ENCODE assay signal across 10 mouse cellular contexts in the genomic region with DNA sequence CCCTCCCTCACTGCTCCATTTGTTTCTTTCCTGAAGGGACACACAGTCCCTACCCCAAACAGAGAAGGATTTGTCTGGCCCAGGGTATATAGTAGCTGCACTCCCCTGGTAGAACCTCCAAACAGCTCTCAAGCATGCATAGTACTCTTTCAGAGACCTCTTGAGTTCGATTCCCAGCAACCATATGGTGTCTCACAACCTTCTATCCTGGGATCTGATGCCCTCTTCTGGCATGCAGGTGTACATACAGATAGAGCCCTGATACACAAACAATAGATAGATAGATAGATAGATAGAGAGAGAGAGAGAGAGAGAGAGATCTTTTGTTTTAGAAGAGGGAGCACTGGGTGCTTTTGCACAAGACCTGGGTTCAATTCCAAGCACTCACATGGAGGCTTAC.
DNase-seq lines count a peak whose midpoint lies in the region; ATAC-seq and TF ChIP-seq lines count a peak whose summit lies in the region.
"Had no signal": no experiment of that assay in that cellular context is flagged by ENCODE, and none has a peak within 500 bp of the region (broad histone marks: within the 10 kb centered on the region; RNA-seq: fewer than 3 reads in every experiment).

No protein-coding gene starts in this region.

- H3K9ac ChIP-seq in intestine, embryonic 16.5 days (ENCODE audit: low read depth, low read length) = no peak overlapping the region
- H3K9ac ChIP-seq in intestine, embryonic 15.5 days = no peak overlapping the region
- no peak overlapping the region for H3K9ac ChIP-seq in embryonic facial prominence, embryonic 12.5 days

- no peak overlapping the region for H3K4me3 ChIP-seq in intestine, embryonic 16.5 days (ENCODE audit: low read length)
- no peak overlapping the region for H3K4me3 ChIP-seq in intestine, embryonic 15.5 days (replicated peaks)
- no peak overlapping the region for H3K4me3 ChIP-seq in embryonic facial prominence, embryonic 12.5 days
- H3K4me3 ChIP-seq in limb, embryonic 10.5 days = no peak overlapping the region
- no peak overlapping the region for H3K4me3 ChIP-seq in kidney, adult 2 months (ENCODE audit: insufficient read depth, low read depth, low read length)

- DNase-seq in ES-CJ7 (ENCODE audit: low read depth, low spot score) = peak; percentile 64
- no peak for DNase-seq in limb, embryonic 10.5 days (ENCODE audit: low spot score)
- no peak for DNase-seq in adrenal gland, postnatal 25 days
- DNase-seq in kidney, adult 2 months = no peak
- no peak for DNase-seq in urinary bladder, postnatal 36 days (ENCODE audit: low spot score in 2 of 2)
- DNase-seq: cerebellum, adult 18-20 months had no signal

- 0 out of 2 replicates have a peak overlapping the region, but pooled peaks have one; percentile 67 for H3K27ac ChIP-seq in intestine, embryonic 16.5 days (ENCODE audit: low read length)
- H3K27ac ChIP-seq in intestine, embryonic 15.5 days = no peak overlapping the region
- peak overlapping the region; percentile 81; the same call in 1 of the 2 replicates for H3K27ac ChIP-seq in embryonic facial prominence, embryonic 12.5 days
- H3K27ac ChIP-seq in limb, embryonic 10.5 days = peak overlapping the region; percentile 85; the same call in 1 of the 2 replicates
- H3K27ac ChIP-seq in kidney, adult 2 months (ENCODE audit: insufficient read depth, low read depth, low read length) = no peak overlapping the region

- 78% methylated on average over 1 of the region's 1 CpGs for WGBS in intestine, embryonic 16.5 days
- WGBS in intestine, embryonic 15.5 days = 80% methylated on average over 1 of the region's 1 CpGs
- WGBS in embryonic facial prominence, embryonic 12.5 days = 90% methylated on average over 1 of the region's 1 CpGs
- WGBS in limb, embryonic 10.5 days = 88% methylated on average over 1 of the region's 1 CpGs
- 92% methylated on average over 1 of the region's 1 CpGs for WGBS in kidney, adult 2 months

- no peak for ATAC-seq in intestine, embryonic 16.5 days
- no peak for ATAC-seq in intestine, embryonic 15.5 days
- no peak for ATAC-seq in embryonic facial prominence, embryonic 12.5 days (ENCODE audit: insufficient number of reproducible peaks, insufficient read depth, low FRiP score, low TSS enrichment)

- no peak overlapping the region for H3K4me2 ChIP-seq in intestine, embryonic 16.5 days (ENCODE audit: low read depth, low read length)
- H3K4me2 ChIP-seq in intestine, embryonic 15.5 days (replicated peaks) = no peak overlapping the region
- H3K4me2 ChIP-seq in embryonic facial prominence, embryonic 12.5 days (replicated peaks) = no peak overlapping the region

- no peaks in the 10 kb centered on the region for H3K9me3 ChIP-seq in intestine, embryonic 16.5 days (ENCODE audit: control insufficient read depth, low read length)
- no peaks in the 10 kb centered on the region for H3K9me3 ChIP-seq in intestine, embryonic 15.5 days
- no peaks in the 10 kb centered on the region for H3K9me3 ChIP-seq in embryonic facial prominence, embryonic 12.5 days
- no peaks in the 10 kb centered on the region for H3K9me3 ChIP-seq in limb, embryonic 10.5 days (replicated peaks)
- H3K9me3 ChIP-seq: G1E had no signal

- TF ChIP-seq POLR2A in kidney, adult 2 months (IDR thresholded peaks at IDR 0.05; ENCODE audit: low read depth, low read length) = no peak

- H3K27me3 ChIP-seq in intestine, embryonic 16.5 days (replicated peaks; ENCODE audit: control insufficient read depth, insufficient read depth, low read length) = no peaks in the 10 kb centered on the region
- H3K27me3 ChIP-seq in intestine, embryonic 15.5 days (replicated peaks) = no peaks in the 10 kb centered on the region
- H3K27me3 ChIP-seq in embryonic facial prominence, embryonic 12.5 days = no peaks in the 10 kb centered on the region
- H3K27me3 ChIP-seq in limb, embryonic 10.5 days (ENCODE audit: low read depth, poor library complexity, severe bottlenecking) = no peaks in the 10 kb centered on the region
- H3K27me3 ChIP-seq in kidney, adult 2 months (replicated peaks; ENCODE audit: control insufficient read depth, insufficient read depth, low read length) = no peaks in the 10 kb centered on the region

- no peaks in the 10 kb centered on the region for H3K36me3 ChIP-seq in intestine, embryonic 16.5 days (ENCODE audit: control insufficient read depth, insufficient read depth, low read length)
- H3K36me3 ChIP-seq in intestine, embryonic 15.5 days = no peaks in the 10 kb centered on the region
- no peaks in the 10 kb centered on the region for H3K36me3 ChIP-seq in embryonic facial prominence, embryonic 12.5 days
- no peaks in the 10 kb centered on the region for H3K36me3 ChIP-seq in limb, embryonic 10.5 days
- no peaks in the 10 kb centered on the region for H3K36me3 ChIP-seq in kidney, adult 2 months (ENCODE audit: control insufficient read depth, insufficient read depth, low read length)
- H3K36me3 ChIP-seq: G1E had no signal

- TF ChIP-seq CTCF in kidney, adult 2 months (conservative IDR thresholded peaks at IDR 0.05; ENCODE audit: insufficient read depth, insufficient read length, low read depth, low read length) = no peak

- H3K4me1 ChIP-seq in intestine, embryonic 16.5 days (ENCODE audit: control insufficient read depth, insufficient read depth, low read length) = peaks cover 19% of the 10 kb centered on the region
- peaks cover 27% of the 10 kb centered on the region for H3K4me1 ChIP-seq in intestine, embryonic 15.5 days (replicated peaks)
- peaks cover 51% of the 10 kb centered on the region for H3K4me1 ChIP-seq in embryonic facial prominence, embryonic 12.5 days
- H3K4me1 ChIP-seq in limb, embryonic 10.5 days = peaks cover 79% of the 10 kb centered on the region
- H3K4me1 ChIP-seq in kidney, adult 2 months (ENCODE audit: control insufficient read depth, insufficient read depth, low read length) = peaks cover 14% of the 10 kb centered on the region; the same call in 1 of the 2 replicates

Comparison
In these comparisons a context has a peak if more than half of its experiments do, and no peak if none do; other contexts are left out.
1. H3K27ac ChIP-seq: peak in intestine, embryonic 16.5 days (single experiment), embryonic facial prominence, embryonic 12.5 days (single experiment) and limb, embryonic 10.5 days (single experiment); none in intestine, embryonic 15.5 days (single experiment) and kidney, adult 2 months (single experiment).